Mouse (Mus musculus) stomach, embryonic 15.5 days (tissue): ENCODE results near the gene H2-T3. TPM values are rescaled to one million over a fixed set of nuclear protein-coding genes. Genes with fewer than 3 reads are reported as not detected.
"Not testable (repeated sequence)": the region's sequence is repeated elsewhere in the genome, so short reads cannot be mapped to it uniquely, and the experiment has no call there.

Experiments used
- ATAC-seq: fragments of 200-750 bp; cut with Nextera tagmentation; 2 replicates; pipeline ENCODE4 v1.8.0; 2017; ENCODE audit warnings: low read depth, moderate number of reproducible peaks, moderate TSS enrichment; ENCODE audit not compliant: insufficient read depth, low FRiP score
- H3K27ac ChIP-seq: fragments of 300-500 bp; sonication (generic); 2 replicates; pipeline ENCODE4 v1.5.1; 2015; ENCODE audit warnings: mild to moderate bottlenecking, inconsistent platforms
- H3K27me3 ChIP-seq: fragments of 300-500 bp; sonication (generic); replicated peaks from 2 replicates; pipeline ENCODE4 v1.6.1; 2015; ENCODE audit warnings: inconsistent platforms
- H3K36me3 ChIP-seq: fragments of 300-500 bp; sonication (generic); 2 replicates; pipeline ENCODE4 v1.6.1; 2015; ENCODE audit warnings: inconsistent platforms
- H3K4me1 ChIP-seq: fragments of 300-500 bp; sonication (generic); 2 replicates; pipeline ENCODE4 v1.6.1; 2015; ENCODE audit warnings: inconsistent platforms
- H3K4me2 ChIP-seq: fragments of 300-500 bp; sonication (generic); 2 replicates; pipeline ENCODE4 v1.6.1; 2015; ENCODE audit warnings: mild to moderate bottlenecking, inconsistent platforms
- H3K4me3 ChIP-seq: fragments of 300-500 bp; sonication (generic); replicated peaks from 2 replicates; pipeline ENCODE4 v1.5.1; 2015; ENCODE audit warnings: inconsistent platforms
- H3K9ac ChIP-seq: fragments of 300-500 bp; sonication (generic); 2 replicates; pipeline ENCODE4 v1.6.1; 2015; ENCODE audit warnings: inconsistent platforms
- H3K9me3 ChIP-seq: fragments of 300-500 bp; sonication (generic); 2 replicates; pipeline ENCODE4 v1.6.1; 2016; ENCODE audit warnings: inconsistent platforms
- whole genome bisulfite sequencing: fragments of 180-500 bp; shearing (Covaris S2); methylation state at CpG from one replicate; pipeline ENCODE4 v1.1.7; 2015; 5-methylcytosine and 5-hydroxymethylcytosine counted together
- polyA plus RNA-seq: library from polyadenylated mRNA; unstranded; fragments of >200 nt; fragmentation: Nextera tagmentation; extraction: Ambion mirVana; gene quantifications from 2 replicates; pipeline ENCODE4 v1.2.1, GENCODE M21; 2015

The H2-T3 gene
- 4.5 and 5.6 TPM in 2 replicates for polyA plus RNA-seq

DNA sequence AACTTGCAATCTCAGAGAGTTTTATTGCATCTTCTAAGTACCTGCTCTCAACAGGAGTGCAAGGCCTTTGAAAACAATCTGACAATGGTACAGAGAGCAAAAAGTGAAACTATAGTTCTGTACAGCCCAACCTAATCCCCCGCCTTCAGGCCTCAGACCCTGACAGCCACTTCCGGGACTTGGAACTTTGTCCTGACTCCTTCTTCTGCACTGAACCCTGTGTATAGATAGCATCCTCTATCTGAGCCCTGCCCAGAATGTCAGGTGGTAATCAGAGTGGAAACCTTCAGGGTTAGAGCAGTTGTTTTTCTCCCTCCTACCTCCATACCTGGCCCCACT lies at the start of gene H2-T3:
TSS of gene H2-T3 (minus strand) at position 119 of the 339 bp plus-strand sequence.
- Histone ChIP-seq H3K4me2 (no peak within 1 kb of the TSS), H3K4me3 (no peak within 1 kb of the TSS), H3K9me3 (no peaks in the 10 kb centered on the region)

DNA sequence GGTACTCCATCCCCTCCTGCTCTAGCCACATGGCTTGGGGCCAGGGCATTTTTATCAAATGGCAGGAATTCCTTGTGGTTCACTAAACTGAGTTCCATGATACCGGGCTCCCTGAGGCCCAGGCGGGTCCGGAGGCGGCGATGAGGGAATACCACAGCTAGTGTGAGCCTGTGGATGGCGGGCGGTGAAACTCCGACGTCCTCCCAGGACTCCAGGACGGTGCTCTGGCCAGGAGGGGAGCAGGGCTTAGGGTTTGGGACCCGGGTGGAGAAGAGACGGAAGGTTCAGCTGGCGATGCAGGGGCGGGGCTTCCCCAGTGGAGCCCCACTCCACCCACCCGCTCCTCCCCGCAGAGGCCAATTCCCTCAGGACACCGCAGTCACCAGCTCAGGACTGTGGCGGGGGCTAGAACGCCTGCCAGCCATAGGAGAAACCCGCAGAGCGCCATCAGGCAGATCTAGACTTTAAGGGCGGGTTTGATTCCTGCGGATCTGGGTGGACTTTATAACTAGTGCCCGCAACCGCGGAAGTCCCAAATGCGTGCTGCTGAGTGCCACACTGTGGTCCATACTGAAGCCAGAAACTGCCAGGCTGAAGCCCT lies 47.3 kb upstream of the H2-T3 start:
- Histone ChIP-seq H3K4me2 (peak overlapping the region; percentile 72), H3K27me3 (peaks cover 17% of the 10 kb centered on the region; the same call in 1 of the 2 replicates), H3K27ac (no peak overlapping the region), H3K36me3 (no peaks in the 10 kb centered on the region), H3K4me1 (peaks cover 4% of the 10 kb centered on the region; the same call in 1 of the 2 replicates), H3K9ac (peak overlapping the region; percentile 25; the same call in 1 of the 2 replicates), H3K4me3 (peak overlapping the region; percentile 36), H3K9me3 (no peaks in the 10 kb centered on the region)
- peak; percentile 50; the same call in 1 of the 2 replicates for ATAC-seq
- WGBS = 2% methylated on average over 27 of the region's 27 CpGs

More for the DNA sequence above, at the start of gene H2-T3:
- H3K4me1 ChIP-seq = no peaks in the 10 kb centered on the region
- 71% methylated on average over 2 of the region's 2 CpGs for WGBS
- no peaks in the 10 kb centered on the region for H3K36me3 ChIP-seq
- H3K27me3 ChIP-seq = 0 out of 2 replicates have a peak, but pooled peaks cover 9% of the 10 kb centered on the region
- H3K9ac ChIP-seq = no peak within 1 kb of the TSS
- no peak within 1 kb of the TSS for H3K27ac ChIP-seq
- ATAC-seq = peak; percentile 31; the same call in 1 of the 2 replicates

DNA sequence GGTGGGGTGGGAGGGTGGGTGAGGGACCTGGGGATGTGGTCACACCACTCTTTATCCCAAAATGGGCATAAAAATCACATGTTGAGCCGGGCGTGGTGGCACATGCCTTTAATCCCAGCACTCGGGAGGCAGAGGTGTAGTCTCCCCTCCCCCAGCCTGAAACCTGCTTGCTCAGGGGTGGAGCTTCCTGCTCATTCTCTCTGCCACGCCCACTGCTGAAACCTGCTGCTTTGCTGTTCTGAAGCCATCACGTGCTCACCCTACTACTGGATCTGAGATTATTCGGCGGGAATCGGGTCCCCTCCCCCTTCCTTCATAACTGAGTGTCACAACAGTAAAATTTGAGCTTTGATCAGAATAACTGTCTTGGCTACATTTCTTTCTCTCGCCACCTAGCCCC lies 45.2 kb upstream of the H2-T3 start:
- H3K9me3 ChIP-seq, H3K36me3 ChIP-seq, H3K4me2 ChIP-seq, H3K4me3 ChIP-seq, H3K9ac ChIP-seq, ATAC-seq, H3K4me1 ChIP-seq, H3K27ac ChIP-seq: not testable (repeated sequence)
- WGBS = 21% methylated on average over 8 of the region's 9 CpGs
- peaks cover 18% of the 10 kb centered on the region for H3K27me3 ChIP-seq

DNA sequence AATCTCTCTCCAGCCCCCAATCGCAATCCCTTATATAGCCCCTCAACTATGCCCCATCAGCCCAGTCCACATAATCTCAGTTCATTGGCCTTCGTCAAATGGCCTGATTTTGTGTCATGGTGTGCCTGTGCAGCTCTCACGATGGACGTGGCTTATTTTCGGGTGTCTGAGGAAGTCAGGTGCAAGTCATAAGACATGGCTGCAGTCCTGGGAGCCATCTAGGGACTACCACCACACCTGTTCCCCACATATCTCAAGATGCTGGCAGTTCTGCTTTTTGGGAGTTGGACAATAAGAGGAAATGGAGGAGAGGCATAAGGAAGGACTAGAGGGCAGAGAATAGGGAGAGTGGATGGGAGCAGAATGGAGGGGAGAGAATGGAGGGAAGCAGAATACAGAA lies 43.5 kb upstream of the H2-T3 start:
- peaks cover 29% of the 10 kb centered on the region for H3K27me3 ChIP-seq
- no peak overlapping the region for H3K9ac ChIP-seq
- WGBS = 79% methylated on average over 5 of the region's 5 CpGs
- no peaks in the 10 kb centered on the region for H3K9me3 ChIP-seq
- ATAC-seq = no peak
- no peak overlapping the region for H3K27ac ChIP-seq
- H3K4me2 ChIP-seq = no peak overlapping the region
- H3K4me3 ChIP-seq = no peak overlapping the region
- H3K4me1 ChIP-seq = peaks cover 4% of the 10 kb centered on the region; the same call in 1 of the 2 replicates
- H3K36me3 ChIP-seq = no peaks in the 10 kb centered on the region

DNA sequence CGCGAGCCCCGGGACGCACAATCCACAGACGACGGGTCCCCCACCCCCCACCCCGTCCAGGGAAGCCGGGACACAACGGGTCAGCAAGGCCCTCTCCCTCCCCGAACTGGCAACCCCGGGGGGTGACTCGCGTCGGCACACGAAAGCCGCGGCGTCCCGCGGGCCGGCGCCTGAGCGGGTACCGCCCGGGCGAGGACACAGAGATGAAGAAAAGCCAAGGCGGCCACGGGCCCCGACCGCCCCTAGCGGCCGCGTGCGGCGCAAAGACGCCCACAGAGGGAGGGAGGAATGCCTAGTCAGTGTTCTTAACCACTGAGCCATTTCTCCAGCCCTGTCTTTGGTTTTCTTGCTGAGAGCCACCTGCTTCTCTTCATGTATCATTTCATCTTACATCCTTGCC lies 41.2 kb upstream of the H2-T3 start:
- Histone ChIP-seq H3K4me2 (no peak overlapping the region), H3K4me3 (no peak overlapping the region), H3K9ac (no peak overlapping the region), H3K27ac (no peak overlapping the region), H3K27me3 (peaks cover 36% of the 10 kb centered on the region), H3K36me3 (no peaks in the 10 kb centered on the region), H3K9me3 (no peaks in the 10 kb centered on the region), H3K4me1 (no peaks in the 10 kb centered on the region)
- no peak for ATAC-seq
- WGBS = 7% methylated on average over 36 of the region's 36 CpGs

DNA sequence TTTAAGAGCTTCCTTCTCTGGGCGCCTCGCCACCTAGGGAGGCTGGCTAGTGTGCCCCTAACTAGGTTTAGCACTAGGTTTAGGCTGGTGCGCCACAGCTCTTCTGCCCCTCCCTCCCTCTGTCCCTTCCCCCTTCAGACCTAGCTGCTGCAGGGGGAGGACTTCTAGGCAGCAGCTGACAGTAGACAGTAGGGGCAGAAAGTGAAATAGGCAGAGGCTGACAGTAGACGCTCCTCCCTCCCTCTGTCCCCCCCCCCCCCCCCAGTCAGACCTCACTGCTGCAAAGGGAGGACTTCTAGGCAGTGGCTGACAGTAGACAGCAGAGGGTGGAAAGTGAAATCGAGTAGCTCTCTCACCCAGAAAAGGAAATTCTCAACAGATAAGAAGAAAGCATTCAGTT lies 39.0 kb upstream of the H2-T3 start:
- Histone ChIP-seq H3K9me3 (no peaks in the 10 kb centered on the region), H3K9ac (no peak overlapping the region), H3K4me2 (no peak overlapping the region), H3K27ac (no peak overlapping the region), H3K4me1 (no peaks in the 10 kb centered on the region), H3K27me3 (peaks cover 47% of the 10 kb centered on the region), H3K4me3 (no peak overlapping the region), H3K36me3 (no peaks in the 10 kb centered on the region)
- no peak for ATAC-seq
- WGBS = 7% methylated on average over 5 of the region's 5 CpGs

DNA sequence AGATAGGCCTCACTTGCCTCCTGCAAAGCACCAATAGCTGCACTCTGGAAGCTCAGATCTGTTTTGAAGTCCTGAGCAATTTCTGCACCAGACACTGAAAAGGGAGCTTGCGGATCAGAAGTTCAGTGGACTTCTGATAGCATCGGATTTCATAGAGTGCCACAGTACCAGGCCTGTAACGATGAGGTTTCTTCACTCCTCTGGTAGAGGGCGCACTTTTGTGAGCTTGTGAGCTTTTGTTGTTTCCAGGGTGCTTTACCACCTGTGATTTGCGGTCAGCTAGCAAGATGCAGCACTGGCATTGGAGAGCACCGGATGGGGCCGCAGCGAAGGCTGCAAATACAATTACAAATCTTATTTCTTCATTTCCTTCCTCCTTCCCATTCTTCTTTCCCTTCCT lies 36.8 kb upstream of the H2-T3 start:
- Histone ChIP-seq H3K27me3 (peaks cover 45% of the 10 kb centered on the region), H3K36me3 (no peaks in the 10 kb centered on the region), H3K9ac (no peak overlapping the region), H3K27ac (no peak overlapping the region), H3K4me2 (no peak overlapping the region), H3K4me3 (no peak overlapping the region), H3K9me3 (no peaks in the 10 kb centered on the region), H3K4me1 (no peaks in the 10 kb centered on the region)
- ATAC-seq = no peak
- 18% methylated on average over 8 of the region's 8 CpGs for WGBS

DNA sequence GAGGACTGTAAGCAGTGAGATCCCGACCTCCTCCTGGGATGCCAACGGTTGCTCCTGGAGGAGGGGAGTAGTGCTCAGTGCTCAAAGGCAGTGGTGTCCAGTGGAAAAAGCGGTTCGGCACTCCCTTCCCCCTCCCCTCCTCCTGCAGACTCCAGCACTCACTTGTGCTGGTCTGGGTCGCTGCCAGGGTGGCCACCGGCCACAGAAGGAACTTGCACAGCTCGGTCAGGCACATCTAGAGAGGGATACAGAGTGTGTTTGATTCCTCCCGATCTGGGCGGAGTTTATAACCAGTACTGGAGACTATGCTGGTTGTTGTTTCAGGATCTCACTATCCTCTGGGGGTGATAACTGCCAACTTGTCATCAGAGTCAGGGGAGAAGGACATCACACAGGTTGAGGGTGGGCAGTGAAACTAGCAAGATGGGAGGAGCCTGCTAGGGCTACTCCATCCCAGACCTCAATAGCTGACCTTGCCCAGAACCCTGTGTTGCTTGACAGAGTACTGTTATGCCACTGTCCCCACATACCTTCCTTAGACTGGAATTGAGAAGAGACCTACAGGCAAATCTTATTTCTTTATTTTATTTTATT lies 35.2 kb upstream of the H2-T3 start:
- no peak overlapping the region for H3K4me3 ChIP-seq
- ATAC-seq = no peak

DNA sequence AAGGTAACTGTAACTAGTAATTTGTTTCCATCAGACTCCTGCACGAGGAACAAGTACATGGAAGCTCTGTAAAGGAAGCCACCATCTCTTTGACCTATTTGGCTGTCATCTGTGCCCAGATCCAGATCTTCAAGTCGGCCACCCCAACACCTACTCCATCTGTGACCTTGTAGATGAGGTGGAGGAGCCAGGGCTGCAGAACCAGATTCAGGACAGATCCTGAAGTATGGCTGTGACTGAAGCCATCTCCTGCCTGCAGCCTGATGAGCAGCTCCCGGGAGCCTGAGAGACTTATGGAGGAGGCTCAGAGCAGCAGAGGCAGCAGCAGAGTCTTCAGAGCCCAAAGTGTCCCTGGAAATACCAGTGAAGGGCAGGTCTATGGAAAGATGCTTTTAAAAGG lies 34.4 kb upstream of the H2-T3 start:
- Histone ChIP-seq H3K9ac (no peak overlapping the region), H3K27me3 (peaks cover 40% of the 10 kb centered on the region), H3K9me3 (no peaks in the 10 kb centered on the region), H3K27ac (no peak overlapping the region), H3K4me2 (no peak overlapping the region), H3K4me1 (no peaks in the 10 kb centered on the region), H3K4me3 (no peak overlapping the region), H3K36me3 (no peaks in the 10 kb centered on the region)
- no peak for ATAC-seq
- 39% methylated on average over 3 of the region's 3 CpGs for WGBS

More for the DNA sequence above, 35.2 kb upstream of the H2-T3 start:
- Histone ChIP-seq H3K27me3 (peaks cover 48% of the 10 kb centered on the region), H3K9ac (no peak overlapping the region), H3K27ac (no peak overlapping the region), H3K4me2 (no peak overlapping the region), H3K36me3 (no peaks in the 10 kb centered on the region), H3K4me1 (no peaks in the 10 kb centered on the region), H3K9me3 (no peaks in the 10 kb centered on the region)
- WGBS = 12% methylated on average over 9 of the region's 9 CpGs

DNA sequence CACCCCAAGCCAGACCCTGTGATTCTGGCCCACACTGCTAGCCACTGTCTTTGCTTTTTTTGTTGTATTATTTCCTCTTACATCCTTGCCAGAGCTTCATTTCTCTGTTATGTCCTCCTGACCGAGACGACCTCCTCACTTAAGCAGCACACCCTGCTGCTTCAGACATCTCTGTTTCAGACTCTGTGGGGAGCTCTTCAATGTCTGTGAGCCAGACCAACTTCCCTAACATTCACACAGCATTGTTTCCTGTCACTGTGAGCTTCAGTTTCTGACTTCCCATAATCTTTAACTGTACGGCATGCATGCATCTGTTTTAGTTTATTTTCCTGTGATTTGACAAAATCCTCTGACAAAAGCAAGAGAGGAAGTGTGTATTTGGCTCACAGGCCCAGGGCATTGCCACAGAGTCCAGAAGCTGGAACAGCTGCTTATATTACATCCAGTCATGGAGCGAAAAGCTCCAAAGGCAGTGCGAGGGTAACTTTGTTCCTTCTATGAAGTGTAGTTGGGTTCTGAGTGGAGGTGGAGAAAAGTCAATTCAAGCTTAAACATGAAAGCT lies 28.6 kb upstream of the H2-T3 start:
- Histone ChIP-seq H3K27me3 (peaks cover 41% of the 10 kb centered on the region), H3K4me1 (no peaks in the 10 kb centered on the region), H3K27ac (no peak overlapping the region), H3K4me2 (no peak overlapping the region), H3K36me3 (no peaks in the 10 kb centered on the region), H3K9me3 (no peaks in the 10 kb centered on the region), H3K4me3 (no peak overlapping the region), H3K9ac (no peak overlapping the region)
- no peak for ATAC-seq
- 59% methylated on average over 5 of the region's 5 CpGs for WGBS

DNA sequence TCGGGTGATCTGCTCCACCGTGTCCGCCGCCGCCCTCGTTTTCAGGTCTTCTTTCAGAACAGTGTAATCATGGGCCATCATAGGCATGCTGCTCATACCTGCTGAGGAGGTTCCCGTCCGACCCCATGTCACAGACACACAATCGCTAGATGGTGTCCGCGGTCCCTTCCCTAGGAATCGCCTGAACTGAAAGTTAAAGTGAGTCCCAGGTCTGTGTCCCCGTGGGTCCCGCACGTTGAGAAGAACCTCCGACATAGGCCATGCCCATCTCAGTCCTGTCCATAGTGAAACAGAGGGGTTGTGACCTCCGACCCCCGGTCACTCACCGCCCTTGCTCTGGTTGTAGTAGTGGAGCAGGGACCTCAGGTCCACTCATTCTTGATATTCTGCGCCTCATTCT lies 25.5 kb upstream of the H2-T3 start:
- no peak for ATAC-seq
- H3K4me2 ChIP-seq = peak overlapping the region; percentile 21; the same call in 1 of the 2 replicates
- no peaks in the 10 kb centered on the region for H3K9me3 ChIP-seq
- no peak overlapping the region for H3K9ac ChIP-seq
- no peak overlapping the region for H3K27ac ChIP-seq
- H3K27me3 ChIP-seq = peaks cover 48% of the 10 kb centered on the region
- no peaks in the 10 kb centered on the region for H3K36me3 ChIP-seq
- WGBS = 4% methylated on average over 20 of the region's 20 CpGs
- H3K4me1 ChIP-seq = no peaks in the 10 kb centered on the region
- H3K4me3 ChIP-seq = no peak overlapping the region

DNA sequence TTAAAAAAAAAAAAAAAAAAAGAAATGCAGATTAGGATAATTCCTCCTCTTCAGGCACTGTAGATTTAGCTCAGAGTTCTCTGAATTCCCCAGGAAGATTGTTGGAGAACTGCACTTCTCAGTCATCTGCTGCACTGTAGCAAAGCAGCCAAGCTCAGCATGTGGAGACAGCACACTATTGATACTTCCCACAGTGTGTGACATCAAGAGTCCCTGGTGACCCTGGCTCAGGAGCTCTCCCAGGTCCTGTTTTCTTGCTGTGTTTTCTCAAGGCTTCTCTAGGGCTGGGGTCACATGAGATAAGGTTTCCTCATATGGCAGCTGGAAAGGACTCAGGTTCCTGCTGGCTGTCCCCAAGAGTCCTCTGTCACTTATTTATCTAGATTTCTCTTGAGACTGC lies 16.8 kb upstream of the H2-T3 start:
- Histone ChIP-seq H3K36me3 (no peaks in the 10 kb centered on the region), H3K9me3 (no peaks in the 10 kb centered on the region), H3K27me3 (peaks cover 28% of the 10 kb centered on the region), H3K4me3 (no peak overlapping the region), H3K27ac (no peak overlapping the region), H3K9ac (no peak overlapping the region), H3K4me2 (no peak overlapping the region), H3K4me1 (peaks cover 5% of the 10 kb centered on the region)
- no peak for ATAC-seq
